Mouse (Mus musculus) heart, postnatal 0 days (tissue): Measurements from ENCODE around the gene Zmiz1. TPM values are rescaled to one million over a fixed set of nuclear protein-coding genes. Genes with fewer than 3 reads are reported as not detected.

Source experiments
- ATAC-seq: fragments of 200-750 bp; cut with Nextera tagmentation; 2 replicates; pipeline ENCODE4 v1.8.0; 2017; ENCODE audit warnings: low read depth, moderate number of reproducible peaks, moderate library complexity; ENCODE audit not compliant: insufficient read depth
- DNase-seq: peaks from one replicate; pipeline ENCODE4 v3.0.0-alpha.2; 2016; ENCODE audit warnings: low spot score
- H3K27ac ChIP-seq: fragments of 300-500 bp; sonication (generic); 2 replicates; pipeline ENCODE4 v1.5.1; 2014; ENCODE audit warnings: low read depth, mild to moderate bottlenecking
- H3K27me3 ChIP-seq: fragments of 300-500 bp; sonication (generic); 2 replicates; pipeline ENCODE4 v1.6.1; 2014; ENCODE audit warnings: low read length, mixed read lengths; ENCODE audit not compliant: control insufficient read depth, insufficient read depth
- H3K36me3 ChIP-seq: fragments of 300-500 bp; sonication (generic); replicated peaks from 2 replicates; pipeline ENCODE4 v1.6.1; 2014; ENCODE audit warnings: low read length, mixed read lengths; ENCODE audit not compliant: control insufficient read depth, insufficient read depth
- H3K4me1 ChIP-seq: fragments of 300-500 bp; sonication (generic); 2 replicates; pipeline ENCODE4 v1.6.1; 2014; ENCODE audit warnings: antibody characterized with exemption; ENCODE audit not compliant: control insufficient read depth, insufficient read depth
- H3K4me2 ChIP-seq: fragments of 300-500 bp; sonication (generic); 2 replicates; pipeline ENCODE4 v1.6.1; 2014; ENCODE audit warnings: low read depth, mild to moderate bottlenecking, low read length, moderate library complexity
- H3K4me3 ChIP-seq: fragments of 300-500 bp; sonication (generic); 2 replicates; pipeline ENCODE4 v1.5.1; 2014; ENCODE audit warnings: low read depth, low read length
- H3K9ac ChIP-seq: fragments of 300-500 bp; sonication (generic); replicated peaks from 2 replicates; pipeline ENCODE4 v1.6.1; 2014; ENCODE audit warnings: low read depth, low read length, mixed read lengths
- H3K9me3 ChIP-seq: fragments of 300-500 bp; sonication (generic); replicated peaks from 2 replicates; pipeline ENCODE4 v1.6.1; 2016; ENCODE audit warnings: low read length; ENCODE audit not compliant: control insufficient read depth
- CTCF ChIP-seq: IDR thresholded peaks from 2 replicates; pipeline ENCODE4 v1.5.1; 2016; ENCODE audit warnings: antibody characterized with exemption, control low read depth, low read depth
- EP300 ChIP-seq: IDR thresholded peaks from 2 replicates; pipeline ENCODE4 v1.6.1; 2016; ENCODE audit warnings: antibody characterized with exemption, low read depth
- WGBS: fragments of 180-500 bp; shearing (Covaris S2); extraction: QIAGEN DNeasy Blood & Tissue Kit; methylation state at CpG from one replicate; pipeline ENCODE4 v1.1.7; 2014; 5-methylcytosine and 5-hydroxymethylcytosine counted together
- polyA plus RNA-seq: library from polyadenylated mRNA; unstranded; fragments of >200 nt; fragmentation: Nextera tagmentation; extraction: Ambion mirVana; gene quantifications from 2 replicates; pipeline ENCODE4 v1.2.1, GENCODE M21; 2015
- total RNA-seq: library from RNA; depleted of rRNA; stranded (reverse); fragments of >200 nt; gene quantifications from 2 replicates; pipeline ENCODE4 v1.2.3, GENCODE M21; 2014; ENCODE audit warnings: low replicate concordance

Gene Zmiz1
- total and polyA plus RNA-seq, 2 experiments from 2014 or later = 13.8 to 41.0 TPM

DNA sequence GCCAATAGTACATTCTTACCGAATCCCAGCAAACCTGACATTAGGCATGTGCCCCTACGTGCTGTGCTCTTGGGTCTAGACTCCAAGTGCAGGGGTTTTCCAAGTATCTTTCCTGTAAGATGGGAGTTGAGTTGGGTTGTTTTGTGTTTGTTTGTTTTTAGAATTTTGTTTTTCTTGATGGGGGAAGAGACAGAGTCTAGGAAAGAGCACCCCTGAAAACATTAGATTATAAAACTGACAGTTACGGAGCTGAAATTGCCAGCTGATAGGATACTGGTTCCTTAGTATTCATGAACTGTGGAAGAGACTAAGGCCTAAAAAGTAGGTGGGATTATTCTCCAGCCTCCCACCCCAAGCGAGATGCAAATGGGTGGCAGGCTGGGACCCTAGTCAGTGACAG is 21.5 kb downstream of the Zmiz1 start:
- Histone ChIP-seq H3K27ac (peak overlapping the region; percentile 90), H3K4me2 (no peak overlapping the region), H3K36me3 (no peaks in the 10 kb centered on the region), H3K27me3 (no peaks in the 10 kb centered on the region), H3K9ac (peak overlapping the region; percentile 37; the same call in 1 of the 2 replicates), H3K4me1 (peaks cover 81% of the 10 kb centered on the region), H3K9me3 (no peaks in the 10 kb centered on the region), H3K4me3 (no peak overlapping the region)
- DNase-seq (no peak), ATAC-seq (no peak)
- WGBS = 61% methylated on average over 4 of the region's 4 CpGs
- no peak for TF ChIP-seq CTCF
- TF ChIP-seq EP300 = no peak

DNA sequence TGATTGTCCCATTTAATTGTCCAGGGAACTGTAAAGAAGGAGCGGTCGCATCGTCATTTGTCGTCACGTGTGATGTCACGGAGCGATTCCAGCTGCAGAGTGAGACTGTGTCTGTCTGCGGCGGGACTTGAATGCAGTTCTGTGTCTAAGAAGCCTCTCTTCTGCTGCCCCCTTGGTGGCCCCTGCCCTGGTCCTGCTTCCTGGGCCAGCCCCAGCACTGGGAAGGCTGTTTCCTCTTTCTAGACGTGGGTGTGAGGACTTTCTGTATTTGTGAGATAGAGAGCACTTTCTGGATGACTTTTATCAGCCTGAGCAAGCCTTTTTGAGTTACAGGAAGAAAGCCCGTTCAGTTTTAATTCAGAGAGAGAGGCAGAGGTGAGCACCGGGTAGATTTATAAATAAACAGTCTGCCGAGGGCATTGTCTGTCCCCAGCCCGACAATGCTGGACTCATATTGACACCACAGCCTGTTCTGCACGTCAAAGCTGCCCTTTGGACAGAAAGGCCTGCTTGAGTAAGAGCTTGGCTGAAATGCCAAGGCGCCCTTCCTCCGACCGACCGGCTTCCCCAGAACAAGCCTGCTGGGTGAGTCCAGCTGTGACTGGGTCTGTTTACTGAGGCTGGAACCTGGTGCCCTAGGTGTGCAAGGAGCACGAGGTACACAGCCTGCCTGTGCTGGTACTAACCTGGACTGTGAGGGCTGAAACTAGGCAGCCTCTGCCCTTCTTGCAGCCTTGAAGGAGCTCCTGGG is 22.1 kb downstream of the Zmiz1 start:
- Histone ChIP-seq H3K27ac (peak overlapping the region; percentile 90), H3K4me2 (peak overlapping the region; percentile 22), H3K9ac (peak overlapping the region; percentile 37), H3K36me3 (no peaks in the 10 kb centered on the region), H3K4me3 (no peak overlapping the region), H3K9me3 (no peaks in the 10 kb centered on the region), H3K4me1 (peaks cover 79% of the 10 kb centered on the region), H3K27me3 (no peaks in the 10 kb centered on the region)
- TF ChIP-seq CTCF (no peak), EP300 (no peak)
- peak; percentile 63 for DNase-seq
- peak; percentile 7; the same call in 1 of the 2 replicates for ATAC-seq
- WGBS = 21% methylated on average over 20 of the region's 20 CpGs

DNA sequence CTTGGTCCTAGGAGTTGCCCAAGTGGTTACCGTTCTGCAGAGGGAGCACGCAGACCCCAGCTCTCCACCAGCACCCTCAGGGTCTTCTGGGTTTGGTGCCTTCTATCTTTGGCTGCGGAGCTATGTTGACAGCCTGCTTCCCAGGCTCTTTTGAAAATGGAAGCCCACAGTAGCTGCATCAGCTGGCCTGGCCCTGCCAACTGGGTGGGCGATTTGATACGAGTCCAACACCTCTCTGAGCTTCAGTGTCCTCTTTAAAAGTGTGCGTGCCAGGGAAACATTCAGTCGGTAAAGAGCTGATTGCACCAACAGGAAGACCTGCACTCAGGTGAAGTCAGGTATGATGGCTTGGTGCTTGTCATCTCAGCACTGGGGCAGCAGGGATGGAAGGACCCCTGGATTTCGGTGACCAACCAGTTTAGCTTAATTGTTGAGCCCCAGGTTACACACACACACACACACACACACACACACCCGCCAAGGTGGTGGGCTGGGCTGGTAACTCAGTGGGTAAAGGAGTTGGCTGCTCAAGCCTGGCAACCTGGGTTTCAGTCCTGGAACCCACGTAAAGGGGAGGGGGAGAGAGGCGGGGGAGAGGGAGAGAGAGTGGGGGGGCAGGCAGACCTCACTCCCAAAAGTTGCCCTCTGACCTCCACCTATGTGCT is 22.8 kb downstream of the Zmiz1 start:
- H3K4me1 ChIP-seq = peaks cover 79% of the 10 kb centered on the region
- no peak for DNase-seq
- TF ChIP-seq CTCF (no peak), EP300 (no peak)

DNA sequence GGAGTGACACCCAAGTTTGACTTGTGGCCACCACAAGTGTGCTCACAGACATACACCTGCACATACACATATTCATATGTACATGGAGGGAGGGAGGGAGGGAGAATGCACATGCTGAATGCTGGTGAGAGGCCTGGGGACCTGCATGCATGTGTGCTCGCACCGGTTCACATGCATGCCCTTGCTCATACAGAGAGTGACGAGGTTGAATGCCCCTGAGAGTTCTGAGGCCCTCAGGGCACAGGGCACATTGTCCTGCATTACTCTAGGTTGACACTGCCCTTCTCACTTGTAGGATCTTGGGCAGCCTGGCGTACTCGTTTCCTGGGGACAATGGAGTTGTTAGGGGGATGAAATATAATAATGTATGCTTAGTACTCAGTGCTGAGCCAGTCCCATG is 23.4 kb downstream of the Zmiz1 start:
- WGBS = 74% methylated on average over 5 of the region's 5 CpGs
- TF ChIP-seq EP300 (no peak), CTCF (no peak)
- Histone ChIP-seq H3K4me3 (no peak overlapping the region), H3K27ac (peak overlapping the region; percentile 90), H3K4me1 (peaks cover 79% of the 10 kb centered on the region), H3K9ac (no peak overlapping the region), H3K9me3 (no peaks in the 10 kb centered on the region), H3K27me3 (no peaks in the 10 kb centered on the region), H3K36me3 (no peaks in the 10 kb centered on the region), H3K4me2 (no peak overlapping the region)
- no peak for ATAC-seq
- DNase-seq = no peak

More for the DNA sequence above, 22.8 kb downstream of the Zmiz1 start:
- Histone ChIP-seq H3K36me3 (no peaks in the 10 kb centered on the region), H3K4me3 (no peak overlapping the region), H3K9me3 (no peaks in the 10 kb centered on the region), H3K27me3 (no peaks in the 10 kb centered on the region), H3K27ac (peak overlapping the region; percentile 90), H3K9ac (peak overlapping the region; percentile 37), H3K4me2 (peak overlapping the region; percentile 22)
- ATAC-seq = no peak
- WGBS = 46% methylated on average over 11 of the region's 11 CpGs

DNA sequence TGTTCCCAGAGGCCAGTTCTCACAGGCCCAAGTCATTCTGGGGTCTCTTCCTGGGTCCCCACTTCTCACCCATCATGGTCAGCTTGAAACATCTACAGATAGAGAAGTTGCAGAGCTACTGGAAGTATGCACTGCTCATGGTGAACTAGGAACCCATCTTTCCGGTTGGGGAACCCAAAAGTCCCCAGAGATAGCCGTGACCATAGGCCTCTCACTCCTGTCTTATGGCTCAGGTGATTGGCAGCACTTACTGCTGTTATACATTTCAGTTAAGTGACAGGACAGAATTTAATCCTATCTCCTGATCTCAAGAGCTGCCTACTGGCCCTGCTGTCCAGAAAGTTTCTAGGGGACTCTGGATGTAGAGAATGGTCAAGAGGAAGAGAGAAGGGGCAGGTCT is 24.3 kb downstream of the Zmiz1 start:
- H3K9me3 ChIP-seq = no peaks in the 10 kb centered on the region
- TF ChIP-seq EP300 (no peak), CTCF (no peak)
- H3K27ac ChIP-seq = peak overlapping the region; percentile 90
- ATAC-seq (no peak), DNase-seq (no peak)
- WGBS = 67% methylated on average over 2 of the region's 2 CpGs
- H3K36me3 ChIP-seq = no peaks in the 10 kb centered on the region
- H3K4me1 ChIP-seq = peaks cover 79% of the 10 kb centered on the region
- no peaks in the 10 kb centered on the region for H3K27me3 ChIP-seq
- H3K4me2 ChIP-seq = no peak overlapping the region
- H3K4me3 ChIP-seq = no peak overlapping the region
- no peak overlapping the region for H3K9ac ChIP-seq
